Mouse (Mus musculus) thymus, postnatal 36 days (tissue): ENCODE results near the gene Pdzd2.

Experiments
- DNase-seq, 2 experiments: peaks; one replicate each; pipeline ENCODE4 v3.0.0; 2022; ENCODE audit warnings: mixed read lengths in 2 of 2

The Pdzd2 gene

GRCm38 (mm10) chr15:12520292-12520691 is 219.4 kb downstream of the Pdzd2 start:
- DNase-seq = no peak

- DNase-seq = no peak
Measured at GRCm38 (mm10) chr15:12518370-12518973, 221.3 kb downstream of the Pdzd2 start.

- no peak for DNase-seq
Measured at GRCm38 (mm10) chr15:12517314-12517813, 222.4 kb downstream of the Pdzd2 start.

DNA sequence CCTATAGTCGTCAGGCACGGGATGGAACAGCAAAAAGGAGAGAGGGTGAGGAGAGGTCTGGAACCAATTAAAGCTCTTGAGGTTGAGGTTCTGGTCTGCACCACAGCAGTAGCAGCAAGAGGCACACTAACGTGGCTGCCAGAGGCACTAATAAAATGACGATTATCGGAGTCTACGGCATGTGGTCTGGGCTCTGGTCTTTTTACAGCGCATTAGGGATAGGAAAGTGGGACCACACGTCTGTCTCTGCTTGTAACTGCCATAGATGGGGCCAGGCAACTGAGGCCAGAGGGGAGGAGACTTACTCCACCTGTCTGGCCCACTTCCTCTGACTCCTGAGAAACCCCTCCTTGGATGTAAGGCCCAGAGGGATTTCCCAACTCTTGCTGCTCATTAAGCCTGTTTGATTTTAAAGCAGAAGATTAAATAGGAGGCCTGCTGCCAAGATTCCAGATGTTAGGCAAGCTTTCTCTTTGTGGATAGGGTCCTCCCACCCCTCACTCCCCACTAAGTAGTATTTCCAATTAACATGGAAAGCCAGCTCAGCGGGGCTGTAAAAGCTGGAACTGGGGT is 224.4 kb downstream of the Pdzd2 start:
- no peak for DNase-seq

DNA sequence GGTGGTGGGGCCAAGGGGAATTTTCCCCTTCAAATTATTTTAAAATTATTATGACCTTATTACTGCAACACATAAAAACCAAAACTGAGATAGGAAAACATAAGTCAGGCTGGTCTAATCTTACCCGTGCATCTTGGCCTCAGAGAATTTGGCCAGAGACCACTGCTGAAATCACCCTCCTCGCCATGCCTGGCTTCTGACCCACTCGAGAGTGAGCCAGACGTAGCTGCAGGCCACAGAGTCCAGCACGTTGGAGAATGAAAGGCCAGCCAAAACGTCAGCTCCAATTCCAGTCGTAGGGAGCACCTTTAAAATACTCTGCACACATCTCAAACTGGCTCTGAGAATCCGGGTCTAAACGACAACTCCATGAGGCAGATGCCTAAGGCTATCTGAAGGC is 226.2 kb downstream of the Pdzd2 start:
- DNase-seq = no peak

- DNase-seq = no peak
Measured at GRCm38 (mm10) chr15:12508765-12509377, 230.9 kb downstream of the Pdzd2 start.

GRCm38 (mm10) chr15:12507523-12507922 is 232.2 kb downstream of the Pdzd2 start:
- no peak for DNase-seq

- no peak for DNase-seq
Measured at GRCm38 (mm10) chr15:12506514-12506913, 233.2 kb downstream of the Pdzd2 start.

DNA sequence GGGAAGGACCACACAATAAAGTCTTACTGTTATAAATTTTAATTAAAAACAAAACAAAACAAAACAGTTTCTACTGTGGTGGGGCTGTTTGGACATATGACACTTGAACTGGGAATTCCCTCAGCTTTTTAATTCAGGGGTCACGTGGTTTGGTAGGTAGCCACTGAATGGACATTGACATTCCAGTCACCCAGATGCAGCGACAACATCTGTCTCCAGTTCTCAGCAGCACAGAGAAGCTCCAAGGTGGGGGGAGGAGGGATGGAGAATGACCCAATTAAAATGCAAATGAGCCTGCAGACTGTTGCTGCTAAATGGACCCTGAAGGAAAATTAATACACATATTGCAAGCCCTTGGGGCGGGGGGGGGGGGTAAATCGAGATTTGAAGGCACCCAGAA is 233.6 kb downstream of the Pdzd2 start:
- no peak for DNase-seq

GRCm38 (mm10) chr15:12505556-12505955 is 234.2 kb downstream of the Pdzd2 start:
- no peak for DNase-seq

- DNase-seq = no peak
Measured at GRCm38 (mm10) chr15:12503907-12504306, 235.8 kb downstream of the Pdzd2 start.

- DNase-seq = no peak
Measured at GRCm38 (mm10) chr15:12501924-12502548, 237.7 kb downstream of the Pdzd2 start.

- no peak for DNase-seq
Measured at GRCm38 (mm10) chr15:12500674-12501073, 239.1 kb downstream of the Pdzd2 start.

GRCm38 (mm10) chr15:12494084-12494483 is 245.6 kb downstream of the Pdzd2 start:
- no peak for DNase-seq

GRCm38 (mm10) chr15:12493258-12493657 is 246.5 kb downstream of the Pdzd2 start:
- DNase-seq = no peak

GRCm38 (mm10) chr15:12490969-12491368 is 248.8 kb downstream of the Pdzd2 start:
- DNase-seq = no peak

GRCm38 (mm10) chr15:12490527-12490926 is 249.2 kb downstream of the Pdzd2 start:
- no peak for DNase-seq

GRCm38 (mm10) chr15:12488316-12488715 is 251.4 kb downstream of the Pdzd2 start:
- no peak for DNase-seq

DNA sequence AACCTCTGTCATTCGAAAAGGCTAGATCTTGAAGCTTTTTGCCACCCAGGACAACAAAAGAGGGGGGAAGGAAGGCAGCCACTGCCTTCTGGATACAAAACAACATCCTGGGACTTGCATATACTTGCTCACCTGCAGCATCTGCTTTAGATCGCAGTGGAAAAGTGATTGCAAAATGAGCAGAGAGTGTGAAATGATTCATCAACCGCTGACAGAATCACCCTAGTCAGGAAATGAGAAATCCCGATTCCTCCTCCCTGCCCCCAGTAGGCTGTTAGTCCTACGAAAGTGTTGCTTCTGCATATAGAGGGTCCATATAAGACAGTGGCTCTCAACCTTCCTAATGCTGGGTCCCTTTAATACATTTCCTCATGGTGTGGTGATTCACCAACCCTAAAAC is 258.5 kb downstream of the Pdzd2 start:
- DNase-seq = no peak

GRCm38 (mm10) chr15:12480369-12480768 is 259.4 kb downstream of the Pdzd2 start:
- DNase-seq = no peak

DNA sequence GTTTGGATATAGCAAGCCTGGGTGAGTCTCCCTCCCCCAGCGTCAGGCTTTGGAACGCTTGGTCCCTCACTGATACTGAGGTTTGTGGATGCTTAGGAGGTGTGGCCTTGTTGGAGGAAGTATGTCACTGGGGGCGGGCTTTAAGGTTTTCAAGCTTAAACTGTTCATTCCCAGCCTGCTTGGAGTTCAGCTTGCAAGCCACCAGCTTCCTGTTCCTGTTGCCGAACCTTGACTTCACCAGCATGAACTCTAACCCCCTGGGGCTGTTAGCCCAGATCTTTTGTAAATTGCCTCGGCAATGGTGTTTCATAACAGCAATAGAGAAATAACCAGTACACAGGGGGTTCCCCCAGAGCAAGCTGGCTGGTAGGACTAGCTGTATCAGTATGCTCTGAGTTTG is 260.4 kb downstream of the Pdzd2 start:
- peak in 1 of 2 experiments; percentile 16 for DNase-seq

GRCm38 (mm10) chr15:12473596-12473995 is 266.1 kb downstream of the Pdzd2 start:
- no peak for DNase-seq

DNA sequence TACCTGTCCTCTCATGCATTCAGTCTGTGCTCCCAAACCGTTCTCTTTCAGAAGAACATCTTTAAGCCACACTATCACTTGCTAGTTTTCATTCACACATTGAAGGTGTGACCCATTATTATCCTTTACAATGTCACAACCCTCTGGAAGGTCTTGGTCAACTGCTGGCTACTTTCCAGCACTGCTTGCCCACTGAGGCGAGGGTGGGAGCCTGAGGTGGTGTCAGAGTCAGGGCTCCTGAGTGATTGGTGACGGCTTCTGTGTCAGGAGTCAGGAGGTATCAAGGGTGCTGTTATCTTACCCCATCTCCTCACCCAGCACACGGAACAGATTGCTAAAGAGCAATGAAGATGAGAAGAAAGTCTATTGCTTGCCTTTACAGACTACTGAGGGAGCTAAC is 267.1 kb downstream of the Pdzd2 start:
- no peak for DNase-seq
